Mouse (Mus musculus) E14TG2a.4 (cell line): ENCODE data around the gene Sptbn4.

Experiments
- H3K27me3 ChIP-seq: 2 replicates; pipeline ENCODE4 v1.6.1; 2014; ENCODE audit warnings: low read length, control low read depth; ENCODE audit not compliant: insufficient read depth
- H3K36me3 ChIP-seq: 2 replicates; pipeline ENCODE4 v1.6.1; 2014; ENCODE audit warnings: low read length, control low read depth; ENCODE audit not compliant: insufficient read depth
- H3K4me1 ChIP-seq: replicated peaks from 2 replicates; pipeline ENCODE4 v1.6.1; 2014; ENCODE audit warnings: low read depth, low read length, control low read depth
- H3K4me3 ChIP-seq: replicated peaks from 2 replicates; pipeline ENCODE4 v1.5.1; 2014; ENCODE audit warnings: mild to moderate bottlenecking, low read length
- H3K9me3 ChIP-seq: 2 replicates; pipeline ENCODE4 v1.6.1; 2014; ENCODE audit warnings: low read length, control low read depth
- CTCF ChIP-seq: conservative IDR thresholded peaks from 2 replicates; pipeline ENCODE4 v1.5.1; 2014; ENCODE audit warnings: low read length
- NANOG ChIP-seq: IDR thresholded peaks from 2 replicates; pipeline ENCODE4 v1.6.1; 2014; ENCODE audit warnings: borderline replicate concordance, low read length, mixed read lengths
- POU5F1 ChIP-seq: IDR thresholded peaks from 2 replicates; pipeline ENCODE4 v1.6.1; 2014; ENCODE audit warnings: low read length, borderline replicate concordance

Sptbn4 gene

DNA sequence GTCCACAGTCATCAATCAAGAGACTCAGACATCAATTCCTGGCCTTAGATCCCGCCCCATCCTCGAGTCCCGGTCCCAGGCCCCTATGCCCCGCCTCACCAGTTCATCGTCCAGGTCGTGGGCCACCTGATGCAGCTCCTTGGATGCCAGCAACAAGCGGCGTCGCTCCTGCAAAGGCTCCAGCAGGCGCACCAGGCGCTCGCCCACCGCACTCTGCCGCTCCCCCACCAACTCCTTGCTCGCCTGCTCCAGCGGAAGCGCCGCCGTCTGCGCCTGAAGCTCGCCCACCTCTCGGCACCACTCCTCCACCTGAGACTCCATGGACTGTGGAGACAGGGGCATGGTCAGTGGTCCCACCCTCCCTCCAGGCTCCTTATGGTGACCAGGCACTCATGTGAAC, 72.2 kb downstream of the Sptbn4 start:
- H3K4me3 ChIP-seq, result peak overlapping the region; percentile 61
- peaks cover 48% of the 10 kb centered on the region for H3K27me3 ChIP-seq
- H3K9me3 ChIP-seq, result peaks cover 4% of the 10 kb centered on the region
- no peak for TF ChIP-seq NANOG
- no peak for TF ChIP-seq CTCF
- H3K4me1 ChIP-seq, result peaks cover 44% of the 10 kb centered on the region
- H3K36me3 ChIP-seq, result peaks cover 28% of the 10 kb centered on the region

DNA sequence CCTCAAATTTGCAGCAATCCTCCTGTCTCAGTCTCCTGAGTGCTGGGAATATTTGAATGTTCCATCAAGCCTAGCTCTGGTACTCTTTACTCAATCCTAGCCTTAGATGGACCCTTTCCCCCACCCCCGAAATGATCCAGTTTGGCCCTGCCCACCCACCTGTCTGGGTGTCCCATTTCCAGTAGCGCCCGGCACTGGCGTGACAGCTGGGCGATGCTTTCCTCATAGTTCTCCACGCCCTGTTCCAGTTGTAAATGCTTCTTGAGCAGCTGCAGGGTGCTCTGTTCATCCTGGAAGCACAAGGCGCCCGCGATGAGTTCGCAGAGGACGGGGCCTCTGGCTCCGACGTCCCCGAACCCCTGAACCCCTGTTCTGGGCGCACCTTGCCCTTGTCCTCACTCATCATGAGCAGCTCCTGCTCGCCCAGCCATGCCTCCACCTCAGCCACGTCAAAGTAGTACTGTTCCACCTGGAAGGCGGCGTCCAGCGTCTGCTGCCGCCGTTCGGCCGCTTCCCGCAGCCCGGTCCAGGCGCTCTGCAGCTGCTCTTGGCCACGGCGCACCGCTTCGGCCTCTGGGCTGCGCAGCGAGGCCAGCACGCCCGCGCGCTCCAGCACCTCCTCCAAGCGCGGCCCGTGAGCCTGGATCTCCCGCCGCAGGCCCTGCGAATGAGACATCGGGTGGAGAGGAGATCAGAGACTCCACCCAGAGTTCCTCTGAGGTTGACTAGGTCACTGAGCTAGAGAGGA, 75.6 kb downstream of the Sptbn4 start:
- Histone ChIP-seq H3K4me3 (peak overlapping the region; percentile 71), H3K36me3 (peaks cover 32% of the 10 kb centered on the region), H3K9me3 (peaks cover 8% of the 10 kb centered on the region), H3K4me1 (peaks cover 48% of the 10 kb centered on the region), H3K27me3 (peaks cover 56% of the 10 kb centered on the region)
- no peak for TF ChIP-seq POU5F1

DNA sequence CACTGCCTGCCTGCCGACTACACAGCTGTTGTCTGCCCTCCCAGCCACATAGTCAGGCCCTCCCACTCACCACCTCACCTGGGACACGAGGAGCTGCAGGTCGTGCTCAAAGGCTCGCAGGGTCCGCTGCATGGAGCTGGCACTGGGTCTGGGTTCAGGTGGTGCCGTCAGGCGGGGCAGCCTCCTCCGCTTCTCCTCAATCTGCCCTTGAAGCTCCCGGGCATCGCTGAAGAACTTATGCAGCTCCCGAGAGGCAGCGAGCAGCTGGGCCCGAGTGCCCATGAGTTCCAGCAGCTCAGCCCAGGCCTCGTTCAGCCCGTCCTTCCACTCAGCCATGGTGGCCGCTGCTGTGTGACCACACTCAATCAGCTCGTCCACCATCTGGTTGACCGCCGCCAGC, 78.4 kb downstream of the Sptbn4 start:
- H3K9me3 ChIP-seq, result peaks cover 8% of the 10 kb centered on the region
- H3K4me1 ChIP-seq, result peaks cover 66% of the 10 kb centered on the region
- no peak for TF ChIP-seq POU5F1
- TF ChIP-seq NANOG, result no peak
- no peak for TF ChIP-seq CTCF
- peak overlapping the region; percentile 45; the same call in 1 of the 2 replicates for H3K4me3 ChIP-seq
- H3K27me3 ChIP-seq, result peaks cover 55% of the 10 kb centered on the region
- peaks cover 32% of the 10 kb centered on the region for H3K36me3 ChIP-seq

DNA sequence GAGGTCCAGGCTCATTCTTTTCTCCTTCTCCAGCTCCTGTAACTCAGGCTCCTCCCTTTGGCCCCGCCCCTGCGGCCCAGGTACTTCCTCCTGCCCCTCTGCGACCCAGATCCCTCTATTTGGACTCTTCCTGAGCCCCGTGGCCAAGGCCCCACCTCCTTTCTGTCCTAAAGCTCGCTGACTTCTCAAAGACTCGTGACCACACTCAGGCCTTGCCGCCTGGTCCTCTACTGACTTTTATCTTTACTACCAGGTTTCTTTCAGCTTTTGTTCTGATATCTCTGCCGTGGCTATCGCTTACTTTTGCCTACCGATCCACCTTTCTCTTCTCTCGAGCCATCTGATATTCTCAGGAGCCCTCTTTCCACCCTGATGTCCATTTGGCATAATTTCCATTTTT, 79.5 kb downstream of the Sptbn4 start:
- Histone ChIP-seq H3K27me3 (peaks cover 52% of the 10 kb centered on the region), H3K9me3 (peaks cover 4% of the 10 kb centered on the region; the same call in 1 of the 2 replicates), H3K4me1 (peaks cover 72% of the 10 kb centered on the region), H3K36me3 (peaks cover 25% of the 10 kb centered on the region), H3K4me3 (peak overlapping the region; percentile 74)
- TF ChIP-seq POU5F1 (no peak), CTCF (no peak), NANOG (no peak)

DNA sequence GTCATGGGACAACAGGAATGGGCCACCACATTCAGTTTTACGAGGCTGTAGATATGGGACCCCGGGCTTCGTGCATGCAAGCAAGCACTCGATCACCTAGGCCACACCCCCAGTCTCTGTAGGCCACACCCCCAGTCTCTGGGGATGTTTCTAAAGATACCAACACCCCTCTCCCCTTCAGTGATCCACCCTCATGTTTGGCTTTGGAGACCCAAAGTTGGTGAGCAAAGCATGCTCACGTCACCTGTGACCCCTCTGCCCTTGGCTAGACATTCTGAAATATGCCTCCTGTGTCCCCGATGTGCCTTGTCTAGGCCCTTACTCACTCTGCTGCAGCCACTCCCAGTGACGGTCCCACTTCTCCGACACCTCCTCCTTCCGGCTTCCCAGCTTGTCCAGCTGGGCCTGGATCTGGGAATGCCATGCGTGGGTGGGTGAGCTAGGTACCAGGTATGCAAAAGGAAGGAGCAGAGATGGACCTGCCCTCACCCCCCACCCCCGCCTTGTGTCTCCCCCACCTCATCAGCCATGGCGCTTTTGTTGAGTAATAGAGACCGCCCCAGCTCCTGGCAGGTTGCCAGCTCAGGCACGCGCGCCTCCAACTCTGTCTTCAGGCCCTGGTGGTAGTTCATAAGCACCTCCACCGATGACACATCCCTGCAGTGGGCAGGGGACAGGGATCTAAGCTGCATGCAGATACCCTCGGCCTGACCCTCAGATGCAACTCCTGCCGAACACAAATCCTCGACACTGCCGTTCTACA, 81.2 kb downstream of the Sptbn4 start:
- Histone ChIP-seq H3K36me3 (peaks cover 20% of the 10 kb centered on the region), H3K9me3 (peaks cover 4% of the 10 kb centered on the region; the same call in 1 of the 2 replicates), H3K4me1 (peaks cover 68% of the 10 kb centered on the region), H3K27me3 (peaks cover 39% of the 10 kb centered on the region), H3K4me3 (peak overlapping the region; percentile 43; the same call in 1 of the 2 replicates)
- no peak for TF ChIP-seq POU5F1
- no peak for TF ChIP-seq NANOG
- TF ChIP-seq CTCF, result no peak

DNA sequence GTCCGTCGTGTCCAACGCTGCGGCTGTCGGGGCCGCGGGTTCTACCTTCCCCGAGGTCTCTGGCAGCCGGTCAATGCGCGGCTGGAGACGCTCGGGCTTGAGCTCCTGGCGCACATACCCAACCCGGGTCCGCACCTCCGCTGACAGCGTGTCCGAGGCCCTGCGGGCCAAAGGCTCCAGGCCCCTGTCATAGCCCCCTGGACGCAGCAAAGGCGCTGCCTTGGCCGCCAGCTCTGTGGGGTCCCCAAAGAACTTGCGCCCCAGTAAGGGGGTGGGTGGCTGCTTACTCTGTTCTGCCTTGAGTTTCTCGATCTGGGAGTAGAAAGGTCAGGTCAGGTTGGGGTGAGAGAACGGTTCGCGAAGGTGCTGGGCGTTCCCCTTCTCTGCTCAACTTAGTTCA, 83.1 kb downstream of the Sptbn4 start:
- Histone ChIP-seq H3K4me3 (peak overlapping the region; percentile 77), H3K36me3 (peaks cover 12% of the 10 kb centered on the region), H3K9me3 (no peaks in the 10 kb centered on the region), H3K27me3 (peaks cover 35% of the 10 kb centered on the region), H3K4me1 (peaks cover 83% of the 10 kb centered on the region)
- no peak for TF ChIP-seq NANOG
- no peak for TF ChIP-seq POU5F1
- TF ChIP-seq CTCF, result no peak

DNA sequence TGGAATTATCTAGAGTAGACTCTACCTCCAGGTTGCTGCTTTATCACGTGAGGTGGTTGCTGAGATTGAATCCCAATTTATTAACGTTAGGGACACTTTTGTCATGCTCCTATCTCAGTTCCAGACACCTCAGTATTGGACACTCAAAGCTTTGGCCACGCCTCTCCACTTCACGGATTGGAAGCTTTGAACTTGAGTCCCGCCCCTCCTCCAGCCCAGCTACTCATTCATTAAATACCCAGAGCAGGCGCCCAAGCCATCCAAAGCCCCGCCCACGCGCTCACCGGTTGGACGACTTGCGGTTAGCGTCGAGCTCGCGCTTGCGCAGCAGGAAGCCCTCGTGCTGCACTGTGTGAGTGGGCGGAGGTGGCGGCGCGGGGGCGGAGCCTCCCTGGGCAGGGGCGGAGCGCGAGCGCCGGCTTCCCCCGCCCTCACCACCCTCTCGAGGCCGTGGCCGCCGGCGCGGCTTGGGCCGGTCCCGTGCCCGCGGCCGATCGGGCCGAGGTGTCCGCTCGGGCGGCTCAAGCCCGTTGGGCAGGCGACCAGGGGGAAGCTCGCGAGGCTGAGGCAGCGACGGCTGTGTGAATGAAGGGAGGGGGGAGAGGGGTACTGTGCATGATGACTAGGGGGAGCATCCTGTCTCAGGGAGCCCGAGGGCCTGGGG, 86.1 kb downstream of the Sptbn4 start:
- Histone ChIP-seq H3K9me3 (no peaks in the 10 kb centered on the region), H3K4me1 (peaks cover 84% of the 10 kb centered on the region), H3K4me3 (peak overlapping the region; percentile 86), H3K36me3 (0 out of 2 replicates have a peak, but pooled peaks cover 9% of the 10 kb centered on the region), H3K27me3 (peaks cover 26% of the 10 kb centered on the region)
- TF ChIP-seq POU5F1, result no peak
- TF ChIP-seq CTCF, result no peak
- no peak; the same call in 1 of the 2 replicates for TF ChIP-seq NANOG

DNA sequence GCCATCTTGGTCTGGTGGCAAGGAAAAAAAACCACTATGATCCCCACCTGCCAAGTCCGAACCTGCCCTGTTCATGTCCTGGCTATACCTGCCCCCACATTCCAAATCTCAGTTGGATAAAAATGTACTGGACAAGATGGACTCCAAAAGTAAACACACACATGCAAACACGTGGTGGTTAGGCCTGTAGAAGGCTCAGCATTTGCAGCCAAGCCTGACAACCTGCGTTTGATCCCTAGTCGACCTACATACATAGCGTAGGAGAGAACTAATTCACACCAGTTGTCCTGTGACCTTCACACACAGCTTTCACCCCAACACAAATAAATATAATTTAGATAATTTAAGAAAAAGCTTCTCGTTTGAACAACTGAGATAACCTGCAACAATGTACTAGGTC, 86.7 kb downstream of the Sptbn4 start:
- peaks cover 26% of the 10 kb centered on the region for H3K27me3 ChIP-seq
- H3K36me3 ChIP-seq, result 0 out of 2 replicates have a peak, but pooled peaks cover 9% of the 10 kb centered on the region
- no peaks in the 10 kb centered on the region for H3K9me3 ChIP-seq
- H3K4me1 ChIP-seq, result peaks cover 81% of the 10 kb centered on the region
- H3K4me3 ChIP-seq, result peak overlapping the region; percentile 86
- TF ChIP-seq CTCF (no peak), NANOG (no peak), POU5F1 (no peak)
